Mouse (Mus musculus): ENCODE measurements around the gene Cyp2d26.

Cyp2d26 gene

GRCm38 (mm10) chr15:82763631-82764420 lies 30.3 kb downstream of the Cyp2d26 start, which contains the start of gene Cyp2d40:
Cyp2d40 (minus strand) TSS chr15:82764183.
- DNase-seq (ENCODE audit: low spot score in 2 of 2), result no peak

- no peak for DNase-seq (ENCODE audit: low spot score in 2 of 2)
These were observed 46.0 kb downstream of the Cyp2d26 start for GRCm38 (mm10) chr15:82748141-82748540.

GRCm38 (mm10) chr15:82747516-82747915 lies 46.6 kb downstream of the Cyp2d26 start:
- no peak for DNase-seq (ENCODE audit: low spot score in 2 of 2)
